Mouse (Mus musculus): ENCODE measurements around the gene Gm11985.

GRCm38 (mm10) chr11:7195312-7195685 is 6.9 kb upstream of the Gm11985 start:
- TF ChIP-seq CTCF (IDR thresholded peaks at IDR 0.05; ENCODE audit: low read depth): no peak
- TF ChIP-seq EP300 (IDR thresholded peaks at IDR 0.05; ENCODE audit: low read depth): no peak
